In genomic region chr2:120463328-120463727, GRCm38 (mm10) we compare ENCODE assay signal across 27 mouse cellular contexts. TPM values are rescaled to one million over a fixed set of nuclear protein-coding genes. Genes with fewer than 3 reads are reported as not detected.
DNase-seq lines count a peak whose midpoint lies in the region; ATAC-seq and TF ChIP-seq lines count a peak whose summit lies in the region.
"Had no signal": no experiment of that assay in that cellular context is flagged by ENCODE, and none has a peak within 500 bp of the region (broad histone marks: within the 10 kb centered on the region; RNA-seq: fewer than 3 reads in every experiment).

No protein-coding gene starts in this region.

- H3K9ac ChIP-seq in heart, embryonic 14.5 days (ENCODE audit: low read length) = no peak overlapping the region
- H3K9ac ChIP-seq in heart, embryonic 16.5 days (ENCODE audit: low read length) = no peak overlapping the region
- H3K9ac ChIP-seq: embryonic facial prominence, embryonic 15.5 days; forebrain, embryonic 12.5 days; forebrain, postnatal 0 days; hindbrain, embryonic 15.5 days; limb, embryonic 15.5 days; midbrain, embryonic 12.5 days; neural tube, embryonic 13.5 days had no signal

- H3ac ChIP-seq in myocyte (ENCODE audit: control insufficient read depth, insufficient read length) = no peak overlapping the region

- H3K4me1 ChIP-seq in heart, embryonic 14.5 days (ENCODE audit: control insufficient read depth in 2 of 2, insufficient read depth in 2 of 2, low read length in 2 of 2) = peaks cover 6 to 11% of the 10 kb centered on the region in 2 experiments
- H3K4me1 ChIP-seq in heart, embryonic 16.5 days (ENCODE audit: control insufficient read depth, insufficient read depth, low read length) = peaks cover 10% of the 10 kb centered on the region
- H3K4me1 ChIP-seq: embryonic facial prominence, embryonic 15.5 days; forebrain, embryonic 12.5 days; hindbrain, embryonic 10.5 days; hindbrain, embryonic 15.5 days; limb, embryonic 15.5 days; midbrain, embryonic 12.5 days; neural tube, embryonic 13.5 days had no signal

- no peaks in the 10 kb centered on the region for H3K79me2 ChIP-seq in myocyte (ENCODE audit: control insufficient read depth, insufficient read depth)

- H3K27ac ChIP-seq in heart, embryonic 14.5 days (replicated peaks in 1 of 2; ENCODE audit: control insufficient read depth in 1 of 2, insufficient read depth in 1 of 2, low read depth in 2 of 2, low read length in 2 of 2) = peak overlapping the region; percentile 14 to 57
- H3K27ac ChIP-seq in heart, embryonic 16.5 days (ENCODE audit: low read length) = peak overlapping the region; percentile 38; the same call in 1 of the 2 replicates
- H3K27ac ChIP-seq: embryonic facial prominence, embryonic 15.5 days; forebrain, embryonic 12.5 days; hindbrain, embryonic 10.5 days; hindbrain, embryonic 15.5 days; limb, embryonic 10.5 days; limb, embryonic 15.5 days; midbrain, embryonic 12.5 days; neural tube, embryonic 13.5 days had no signal

- no peak for ATAC-seq in heart, embryonic 14.5 days (ENCODE audit: insufficient number of reproducible peaks, insufficient read depth, low FRiP score, low read depth)
- ATAC-seq in heart, embryonic 16.5 days (replicated peaks; ENCODE audit: extremely low read depth, insufficient read depth, low FRiP score) = no peak; the same call in 1 of the 2 replicates
- ATAC-seq: forebrain, postnatal 0 days had no signal

- peak; percentile 7 to 19 for DNase-seq in heart, adult 18-20 months
- DNase-seq in heart, postnatal 25 days (ENCODE audit: low spot score) = no peak
- no peak for DNase-seq in heart, postnatal 14 days
- DNase-seq in lung, postnatal 4 days = no peak
- DNase-seq: adrenal gland, adult 2 months; adrenal gland, postnatal 36 days; B cell, adult 2 months; cerebellum, adult 18-20 months; cerebellum, postnatal 10 days; forebrain, postnatal 0 days; kidney, adult 18-20 months; layer of hippocampus, adult 9-11 months; right cerebral cortex, postnatal 4 days; thymus, adult 2 months; thymus, postnatal 36 days had no signal

- no peak for TF ChIP-seq POLR2A in myocyte (IDR thresholded peaks at IDR 0.05; ENCODE audit: insufficient read length, low read depth)

- intact Hi-C loops in heart, postnatal 25 days (cut with DNase I) = no loop called here
- intact Hi-C loops in heart, postnatal 14 days (cut with DNase I) = no loop called here

- H3K36me3 ChIP-seq in heart, embryonic 14.5 days (ENCODE audit: control insufficient read depth, insufficient read depth, low read length) = no peaks in the 10 kb centered on the region
- H3K36me3 ChIP-seq in heart, embryonic 16.5 days (ENCODE audit: control insufficient read depth, insufficient read depth) = no peaks in the 10 kb centered on the region
- H3K36me3 ChIP-seq in myocyte (ENCODE audit: control insufficient read depth, insufficient read depth) = no peaks in the 10 kb centered on the region
- H3K36me3 ChIP-seq: embryonic facial prominence, embryonic 15.5 days; forebrain, embryonic 12.5 days; hindbrain, embryonic 10.5 days; hindbrain, embryonic 15.5 days; limb, embryonic 10.5 days; limb, embryonic 15.5 days; midbrain, embryonic 12.5 days; neural tube, embryonic 13.5 days had no signal

- no peak overlapping the region for H3K4me3 ChIP-seq in heart, embryonic 14.5 days (ENCODE audit: control insufficient read depth in 1 of 2, insufficient read depth in 1 of 2, low read depth in 1 of 2, low read length in 2 of 2)
- no peak overlapping the region for H3K4me3 ChIP-seq in heart, embryonic 16.5 days (ENCODE audit: low read length)
- H3K4me3 ChIP-seq in myocyte = peak overlapping the region; percentile 8
- H3K4me3 ChIP-seq: embryonic facial prominence, embryonic 15.5 days; forebrain, embryonic 12.5 days; hindbrain, embryonic 10.5 days; hindbrain, embryonic 15.5 days; limb, embryonic 10.5 days; limb, embryonic 15.5 days; megakaryocyte, embryonic 14.5 days; midbrain, embryonic 12.5 days; neural tube, embryonic 13.5 days had no signal

- H3K9me3 ChIP-seq in heart, embryonic 14.5 days (ENCODE audit: control insufficient read depth, low read length) = no peaks in the 10 kb centered on the region
- H3K9me3 ChIP-seq in heart, embryonic 16.5 days (replicated peaks; ENCODE audit: control insufficient read depth, low read length) = no peaks in the 10 kb centered on the region
- H3K9me3 ChIP-seq: embryonic facial prominence, embryonic 15.5 days; forebrain, embryonic 12.5 days; hindbrain, embryonic 10.5 days; hindbrain, embryonic 15.5 days; limb, embryonic 10.5 days; limb, embryonic 15.5 days; midbrain, embryonic 12.5 days; neural tube, embryonic 13.5 days had no signal

- peak overlapping the region; percentile 19; the same call in 1 of the 2 replicates for H3K4me2 ChIP-seq in heart, embryonic 14.5 days (ENCODE audit: low read length)
- H3K4me2 ChIP-seq in heart, embryonic 16.5 days (ENCODE audit: low read depth, low read length) = peak overlapping the region; percentile 14; the same call in 1 of the 2 replicates
- H3K4me2 ChIP-seq in myocyte (ENCODE audit: low read depth) = peak overlapping the region; percentile 53
- H3K4me2 ChIP-seq: embryonic facial prominence, embryonic 15.5 days; forebrain, embryonic 12.5 days; hindbrain, embryonic 15.5 days; limb, embryonic 15.5 days; midbrain, embryonic 12.5 days; neural tube, embryonic 13.5 days had no signal

- 33% methylated on average over 7 of the region's 7 CpGs for WGBS in heart, embryonic 14.5 days
- WGBS in heart, embryonic 16.5 days = 40% methylated on average over 7 of the region's 7 CpGs

- H3K27me3 ChIP-seq in heart, embryonic 14.5 days (ENCODE audit: control insufficient read depth, insufficient read depth, low read length) = no peaks in the 10 kb centered on the region
- no peaks in the 10 kb centered on the region for H3K27me3 ChIP-seq in heart, embryonic 16.5 days (ENCODE audit: control insufficient read depth, insufficient read depth, low read length)
- H3K27me3 ChIP-seq in myocyte (ENCODE audit: control insufficient read depth, insufficient read depth, insufficient read length) = no peaks in the 10 kb centered on the region
- H3K27me3 ChIP-seq: embryonic facial prominence, embryonic 15.5 days; forebrain, embryonic 12.5 days; hindbrain, embryonic 15.5 days; limb, embryonic 15.5 days; midbrain, embryonic 12.5 days; neural tube, embryonic 13.5 days had no signal

TF ChIP-seq in myocyte, 11 proteins besides CTCF, POLR2A, EP300 and RAD21:
- TF ChIP-seq MAX (IDR thresholded peaks at IDR 0.05; ENCODE audit: low read depth) (no peak), TCF3 (IDR thresholded peaks at IDR 0.05; ENCODE audit: insufficient read length, low read depth) (no peak), MYOD1 (IDR thresholded peaks at IDR 0.05; ENCODE audit: control insufficient read depth in 1 of 3, insufficient read length in 2 of 3, low read depth in 2 of 3) (no peak), MYOG (IDR thresholded peaks at IDR 0.05; ENCODE audit: control insufficient read depth in 1 of 3, insufficient read depth in 1 of 3, insufficient read length in 2 of 3, low read depth in 2 of 3) (no peak), TCF12 (IDR thresholded peaks at IDR 0.05; ENCODE audit: insufficient read depth, poor library complexity, severe bottlenecking) (no peak), E2F4 (IDR thresholded peaks at IDR 0.05; ENCODE audit: insufficient read depth) (no peak), REST (IDR thresholded peaks at IDR 0.05; ENCODE audit: insufficient read depth, insufficient read length) (no peak), CEBPB (IDR thresholded peaks at IDR 0.05; ENCODE audit: insufficient read depth, poor library complexity, severe bottlenecking) (no peak), POLR2AphosphoS2 (IDR thresholded peaks at IDR 0.05; ENCODE audit: insufficient read length, low read depth) (no peak), SRF (IDR thresholded peaks at IDR 0.05; ENCODE audit: control insufficient read depth, insufficient read length, low read depth) (no peak), USF1 (IDR thresholded peaks at IDR 0.05; ENCODE audit: low read depth) (no peak)

RNA-seq across cellular contexts. Expression of gene Capn3, which starts 7.5 kb away (rescaled TPM):
- total RNA-seq in heart, adult 18-20 months (2021) = 1 to 10 TPM; 2.8 to 2.9 TPM
- 1 to 10 TPM; 1.1 to 1.7 TPM for total RNA-seq in heart, postnatal 25 days (2021)
- 2.9 and 3.3 TPM in 2 replicates for polyA plus RNA-seq in heart, embryonic 14.5 days (2014; fragmentation: Nextera tagmentation; extraction: Ambion mirVana)
- total RNA-seq in heart, postnatal 14 days (2021) = 1 to 10 TPM; 2.0 to 2.9 TPM
- polyA plus RNA-seq in heart, embryonic 16.5 days (2015; fragmentation: Nextera tagmentation; extraction: Ambion mirVana) = 4.3 and 5.8 TPM in 2 replicates
- 15.9 TPM for polyA plus RNA-seq in myocyte (2012; fragmentation: generic; extraction: Trizol)

RNA-seq across cellular contexts. Expression of gene Tmem87a, which starts 59.4 kb away (rescaled TPM):
- 10 to 100 TPM; 16.2 to 17.3 TPM for total RNA-seq in heart, adult 18-20 months (2021)
- 10 to 100 TPM; 16.3 to 17.5 TPM for total RNA-seq in heart, postnatal 25 days (2021)
- polyA plus RNA-seq in heart, embryonic 14.5 days (2014; fragmentation: Nextera tagmentation; extraction: Ambion mirVana) = 7.5 and 9.9 TPM in 2 replicates
- 10 to 100 TPM; 19.1 to 19.7 TPM for total RNA-seq in heart, postnatal 14 days (2021)
- 5.4 and 7.7 TPM in 2 replicates for polyA plus RNA-seq in heart, embryonic 16.5 days (2015; fragmentation: Nextera tagmentation; extraction: Ambion mirVana)
- polyA plus RNA-seq in myocyte (2012; fragmentation: generic; extraction: Trizol) = 12.4 TPM

RNA-seq across cellular contexts. Expression of gene Ganc, which starts 59.6 kb away (rescaled TPM):
- 10 to 100 TPM; 26.0 to 27.1 TPM for total RNA-seq in heart, adult 18-20 months (2021)
- total RNA-seq in heart, postnatal 25 days (2021) = 10 to 100 TPM; 23.1 to 25.2 TPM
- 9.0 and 9.8 TPM in 2 replicates for polyA plus RNA-seq in heart, embryonic 14.5 days (2014; fragmentation: Nextera tagmentation; extraction: Ambion mirVana)
- total RNA-seq in heart, postnatal 14 days (2021) = 10 to 100 TPM; 23.4 to 23.5 TPM
- polyA plus RNA-seq in heart, embryonic 16.5 days (2015; fragmentation: Nextera tagmentation; extraction: Ambion mirVana) = 11.2 and 11.5 TPM in 2 replicates
- polyA plus RNA-seq in myocyte (2012; fragmentation: generic; extraction: Trizol) = 3.8 TPM

Comparison
In these comparisons a context has a peak if more than half of its experiments do, and no peak if none do; other contexts are left out.
1. DNase-seq: peak in heart, adult 18-20 months (2 of 2); none in heart, postnatal 25 days (single experiment), heart, postnatal 14 days (0 of 2) and lung, postnatal 4 days (0 of 2).
2. Peak in every context shown above with its lines, with median percentiles within 50 percentile points of each other: H3K4me2 ChIP-seq.